Mouse (Mus musculus) heart, adult 9 months (tissue): ENCODE measurements around the gene Nptx2.

Experiments
- DNase-seq, 2 experiments: peaks; one replicate each; pipeline ENCODE4 v3.0.0; 2022; ENCODE audit warnings: low spot score in 2 of 2

Gene Nptx2

DNA sequence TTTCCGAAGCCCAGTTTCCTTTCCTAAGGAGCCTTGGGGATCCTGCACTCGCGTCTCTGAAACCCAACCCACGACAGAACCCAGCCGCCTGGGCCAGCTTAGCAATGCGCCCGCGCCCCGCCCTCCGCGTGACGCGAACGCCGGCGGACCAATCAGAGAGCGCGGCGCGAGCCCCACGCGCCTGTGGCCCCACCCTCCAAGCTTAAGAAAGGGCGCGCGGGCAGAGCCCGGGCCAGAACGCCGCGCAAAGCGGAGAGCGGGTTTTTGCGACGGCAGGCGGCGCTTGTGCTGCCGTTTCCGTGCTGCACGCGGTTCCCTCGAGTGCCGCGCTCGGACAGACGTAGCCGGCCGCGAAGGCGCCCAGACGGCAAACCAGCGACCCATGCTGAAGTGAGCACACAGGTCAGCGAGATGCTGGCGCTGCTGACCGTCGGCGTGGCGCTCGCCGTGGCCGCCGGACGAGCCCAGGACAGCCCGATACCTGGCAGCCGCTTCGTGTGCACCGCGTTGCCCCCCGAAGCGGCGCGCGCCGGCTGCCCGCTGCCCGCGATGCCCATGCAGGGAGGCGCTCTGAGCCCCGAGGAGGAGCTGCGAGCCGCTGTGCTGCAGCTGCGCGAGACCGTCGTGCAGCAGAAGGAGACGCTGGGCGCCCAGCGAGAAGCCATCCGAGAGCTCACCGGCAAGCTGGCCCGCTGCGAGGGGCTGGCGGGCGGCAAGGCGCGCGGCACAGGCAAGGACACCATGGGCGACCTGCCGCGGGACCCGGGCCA, at the start of gene Nptx2:
Gene Nptx2 (plus strand): TSS at position 250 of the 770 bp plus-strand sequence.
- peak; percentile 1 to 18 for DNase-seq

DNA sequence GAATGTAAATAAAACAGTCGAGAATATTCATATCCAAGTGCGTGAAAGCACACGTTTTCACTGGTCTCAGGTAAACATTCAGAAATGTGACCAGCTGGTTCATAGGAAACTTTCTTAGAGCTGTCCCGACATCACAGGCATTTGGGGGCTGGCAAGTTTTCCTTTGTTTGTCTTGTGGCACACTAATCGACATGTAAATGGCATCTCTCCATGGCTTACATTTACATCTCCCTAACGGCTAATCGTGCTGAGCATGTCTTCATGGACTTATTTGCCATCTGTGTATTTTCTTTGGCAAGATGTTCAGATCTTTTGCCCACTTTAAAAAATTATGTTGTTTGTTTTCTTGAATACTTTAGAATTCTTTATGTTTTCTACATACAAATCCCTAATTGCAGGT, 49.2 kb upstream of the Nptx2 start:
- no peak for DNase-seq

DNA sequence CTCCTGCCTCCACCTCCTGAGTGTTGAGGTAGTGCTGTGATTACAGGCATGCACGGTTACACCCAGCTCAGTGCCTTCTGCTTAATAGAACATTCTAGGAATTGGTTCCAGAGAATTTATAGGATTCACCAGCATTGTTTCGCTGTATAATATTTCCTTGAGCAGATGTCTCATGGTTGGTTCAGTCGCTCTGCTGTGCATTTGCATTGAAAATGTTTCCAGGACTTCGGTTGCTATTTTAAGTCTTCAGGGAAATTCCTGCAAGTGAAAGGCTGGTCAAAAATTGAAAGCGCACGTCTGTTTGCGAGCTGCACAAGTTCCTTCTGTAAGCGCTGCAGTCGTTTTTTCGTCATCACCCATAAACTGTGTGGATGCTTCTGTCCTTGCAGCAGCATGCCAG, 41.5 kb upstream of the Nptx2 start:
- DNase-seq: no peak

DNA sequence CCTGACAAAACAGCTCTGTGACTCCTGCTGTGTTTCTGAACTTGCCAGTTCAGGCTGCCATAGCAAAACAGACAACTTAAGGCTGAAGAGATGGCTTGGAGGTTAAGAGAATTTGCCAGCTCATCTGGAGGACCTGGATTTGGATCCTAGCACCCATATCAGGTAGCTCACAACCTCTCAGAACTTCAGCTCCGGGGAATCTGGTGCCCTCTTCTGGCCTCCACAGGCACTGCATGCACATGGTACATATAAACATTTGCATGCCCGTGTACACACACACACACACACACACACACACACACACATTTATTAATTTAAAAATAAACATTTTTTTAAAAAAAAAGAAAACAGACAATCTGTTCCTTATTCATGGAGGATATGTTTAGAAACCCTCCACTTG, 40.0 kb upstream of the Nptx2 start:
- no peak for DNase-seq

DNA sequence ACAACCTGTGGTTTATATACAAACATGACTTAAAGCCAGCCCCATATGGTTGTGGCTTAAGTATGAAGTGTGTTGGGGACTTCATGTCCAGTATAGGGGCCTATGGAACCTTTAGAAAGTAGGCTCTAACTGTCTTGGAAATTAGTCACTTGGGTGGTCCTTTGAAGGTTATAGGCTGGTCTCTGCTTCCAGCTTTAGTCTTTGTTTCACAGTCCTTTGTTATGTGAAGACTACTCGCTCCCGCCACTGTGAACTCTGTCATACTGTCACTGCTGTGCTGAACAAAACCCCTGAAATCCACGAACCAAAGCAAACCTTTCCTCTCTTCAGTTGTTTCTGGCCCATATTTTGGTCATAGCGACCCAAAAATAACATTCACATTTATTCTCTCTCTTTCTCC, 39.5 kb upstream of the Nptx2 start:
- no peak for DNase-seq

DNA sequence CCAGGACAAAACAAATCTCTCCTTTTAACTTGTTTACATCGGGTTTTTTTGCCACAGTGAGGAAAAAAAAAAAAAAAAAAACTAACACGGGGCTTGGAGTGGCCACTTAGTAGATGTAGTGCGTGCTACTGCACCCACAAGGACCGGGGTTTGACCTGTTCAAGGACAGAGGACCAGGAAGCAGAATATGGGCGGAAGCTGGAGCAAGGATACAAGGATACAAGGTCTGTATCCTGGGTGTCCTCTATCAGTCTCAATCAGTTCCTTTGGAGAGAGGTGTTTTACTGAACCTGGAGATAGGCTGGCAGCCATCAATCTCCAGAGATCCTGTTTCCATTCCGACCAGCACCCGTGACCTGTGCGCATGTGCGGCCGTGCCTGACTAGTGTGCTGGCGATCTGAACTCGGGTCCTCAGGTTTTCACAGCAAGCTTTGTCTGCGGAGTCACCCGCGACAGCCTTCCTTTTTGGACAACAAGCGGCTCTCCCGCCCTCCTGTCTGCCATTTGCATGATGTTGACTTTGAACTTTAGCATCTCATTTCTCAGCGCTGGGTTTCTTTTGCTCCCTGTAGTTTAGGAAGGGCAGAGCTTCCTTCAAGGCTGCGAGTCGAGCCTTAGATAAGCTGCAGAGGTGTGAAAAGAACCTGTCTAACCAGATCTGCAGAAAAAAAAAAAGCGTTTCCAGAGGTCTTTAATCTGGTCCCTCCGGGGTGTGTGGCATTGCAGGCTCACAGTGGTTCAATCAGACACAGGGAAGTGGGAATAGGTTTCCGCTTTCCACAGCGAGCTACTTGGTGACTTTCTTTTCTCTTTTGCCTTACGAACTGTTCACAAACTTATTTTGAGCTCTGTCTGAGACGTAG, 38.8 kb upstream of the Nptx2 start:
- no peak for DNase-seq

DNA sequence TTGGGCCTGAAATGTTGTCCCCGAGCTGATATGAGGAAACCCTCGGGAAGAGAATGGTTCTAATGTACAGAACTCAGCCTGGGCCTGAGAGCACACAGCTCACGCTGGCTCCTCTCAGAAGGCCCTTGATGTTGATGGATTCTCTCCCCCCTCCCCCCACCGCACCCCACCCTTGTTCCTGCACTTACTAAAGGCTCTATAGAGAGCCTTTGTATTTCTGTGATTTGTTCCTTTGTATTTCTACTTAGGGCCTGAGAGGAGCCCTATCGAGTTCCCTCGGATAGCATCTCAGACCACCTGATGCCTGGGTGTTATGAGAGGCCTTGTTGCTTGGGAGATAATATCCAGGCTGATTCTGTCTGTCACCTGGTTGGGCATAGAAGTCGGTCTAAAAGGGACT, 36.3 kb upstream of the Nptx2 start:
- no peak for DNase-seq

DNA sequence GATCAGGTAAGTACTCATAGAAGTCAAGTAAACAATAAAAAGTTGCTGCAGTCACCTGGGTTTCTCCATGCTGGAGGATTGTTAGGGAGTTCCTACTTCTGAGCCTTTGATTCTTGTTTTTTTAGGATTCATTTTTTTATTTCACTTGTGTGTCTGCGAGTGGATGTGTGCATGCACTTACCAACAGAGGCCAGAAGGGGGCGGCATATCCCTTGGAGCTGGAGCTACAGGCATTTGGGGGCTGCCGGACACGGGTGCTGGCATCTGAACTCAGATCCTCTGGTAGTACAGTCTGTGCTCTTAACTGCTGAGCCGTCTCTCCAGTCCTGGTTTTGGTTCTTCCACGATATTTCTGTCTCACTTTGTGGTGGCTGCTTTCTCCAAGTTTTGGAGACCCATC, 31.0 kb upstream of the Nptx2 start:
- no peak for DNase-seq

DNA sequence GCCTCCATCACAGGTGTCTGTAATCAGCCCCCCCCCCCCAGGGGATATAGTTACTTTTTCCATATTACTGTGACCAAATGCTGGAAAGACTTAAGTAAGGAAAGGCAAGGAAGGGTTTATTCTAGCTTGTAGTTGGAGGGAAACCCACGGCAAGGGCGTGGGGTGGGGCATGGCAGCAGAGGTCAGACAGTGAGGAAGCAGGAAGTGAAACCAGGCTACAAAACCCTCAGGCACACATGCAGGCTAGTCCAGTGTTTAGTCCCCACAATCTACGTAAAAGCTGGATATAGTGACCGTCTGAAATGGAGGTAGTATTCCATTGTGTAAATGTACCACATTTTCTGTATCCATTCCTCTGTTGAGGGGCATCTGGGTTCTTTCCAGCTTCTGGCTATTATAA, 30.5 kb upstream of the Nptx2 start:
- no peak for DNase-seq

DNA sequence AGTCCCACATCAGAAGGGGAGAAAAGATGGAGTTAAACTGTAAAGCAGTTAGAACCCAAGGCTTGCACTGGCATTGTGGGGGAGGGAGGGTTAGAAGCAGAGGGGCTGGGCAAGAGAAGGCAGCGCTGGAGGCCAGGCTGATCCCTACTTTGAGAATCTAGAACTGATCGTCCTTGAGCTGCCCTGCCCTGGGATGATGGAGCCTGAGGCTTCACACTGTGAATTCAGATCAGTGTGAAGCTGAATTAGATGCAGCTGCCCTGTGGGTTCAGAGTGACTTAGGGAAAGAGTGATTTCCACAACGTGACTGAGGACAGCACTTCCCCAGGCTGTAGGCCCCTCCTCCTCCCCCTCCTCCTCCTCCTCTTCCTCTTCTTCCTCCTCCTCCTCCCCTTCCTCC, 25.6 kb upstream of the Nptx2 start:
- DNase-seq: no peak

DNA sequence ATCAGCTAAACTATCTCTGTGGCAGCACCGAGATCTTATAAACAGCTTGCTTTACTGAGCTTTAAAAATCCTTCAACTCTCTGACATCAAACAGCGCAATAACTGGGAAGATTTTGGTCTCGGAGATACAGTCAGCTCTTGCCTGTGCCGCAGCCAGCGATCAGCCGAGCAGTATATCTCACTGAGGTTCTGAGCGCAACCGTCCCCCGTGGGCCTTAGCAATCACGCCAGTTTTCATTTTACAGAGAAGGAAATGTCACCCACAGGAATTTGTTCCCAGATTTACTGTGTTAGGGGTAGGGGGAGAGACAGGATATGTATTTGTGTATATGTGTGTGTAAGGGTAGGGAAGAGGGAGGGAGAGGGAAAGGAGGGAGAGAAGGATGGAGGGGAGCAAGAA, 20.9 kb upstream of the Nptx2 start:
- no peak for DNase-seq

DNA sequence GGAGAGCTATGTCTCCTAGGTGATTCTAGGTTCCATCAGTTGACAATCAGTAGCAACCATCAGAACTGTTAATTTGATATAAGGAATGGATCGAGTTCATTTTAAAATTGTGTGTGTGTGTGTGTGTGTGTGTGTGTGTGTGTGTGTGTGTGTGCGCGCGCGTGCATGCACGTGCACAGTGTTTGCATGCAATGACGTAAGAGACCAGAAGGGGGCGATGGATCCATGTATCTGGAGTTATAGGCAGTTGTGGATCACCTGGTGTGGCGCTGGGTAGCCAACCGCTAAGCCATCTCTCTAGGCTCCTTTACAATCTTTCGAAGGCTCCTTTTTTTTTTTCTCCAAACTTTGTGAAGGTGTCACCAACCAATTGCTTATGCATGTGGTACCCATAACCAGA, 16.6 kb upstream of the Nptx2 start:
- no peak for DNase-seq

DNA sequence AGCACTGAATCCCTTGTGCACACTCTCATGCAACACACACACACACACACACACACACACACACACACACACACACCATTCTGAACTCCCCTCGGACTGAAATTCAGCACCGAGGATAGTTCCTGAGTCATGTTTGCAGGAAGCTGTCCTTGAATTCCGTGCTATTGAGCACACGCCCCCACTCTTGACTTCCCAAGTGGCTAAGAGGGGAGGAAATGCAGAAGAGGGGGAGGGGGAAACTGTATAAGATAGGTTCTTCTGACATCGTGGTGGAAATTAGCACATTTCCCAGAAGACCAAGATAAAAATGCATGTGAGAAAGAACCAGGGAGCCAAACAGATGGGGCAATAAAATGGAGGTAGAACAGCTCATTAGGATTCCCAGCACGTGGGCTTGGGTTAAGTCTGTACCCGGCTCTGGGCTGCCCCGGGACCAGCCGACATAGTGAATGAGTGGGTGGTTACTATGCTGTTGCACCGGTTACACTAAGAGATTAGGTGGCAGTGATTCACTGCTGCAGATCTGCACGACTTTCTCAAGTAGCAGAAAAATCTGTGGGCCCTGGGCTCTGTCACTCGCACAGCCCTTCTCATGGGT, 2.9 kb upstream of the Nptx2 start:
- DNase-seq: no peak

DNA sequence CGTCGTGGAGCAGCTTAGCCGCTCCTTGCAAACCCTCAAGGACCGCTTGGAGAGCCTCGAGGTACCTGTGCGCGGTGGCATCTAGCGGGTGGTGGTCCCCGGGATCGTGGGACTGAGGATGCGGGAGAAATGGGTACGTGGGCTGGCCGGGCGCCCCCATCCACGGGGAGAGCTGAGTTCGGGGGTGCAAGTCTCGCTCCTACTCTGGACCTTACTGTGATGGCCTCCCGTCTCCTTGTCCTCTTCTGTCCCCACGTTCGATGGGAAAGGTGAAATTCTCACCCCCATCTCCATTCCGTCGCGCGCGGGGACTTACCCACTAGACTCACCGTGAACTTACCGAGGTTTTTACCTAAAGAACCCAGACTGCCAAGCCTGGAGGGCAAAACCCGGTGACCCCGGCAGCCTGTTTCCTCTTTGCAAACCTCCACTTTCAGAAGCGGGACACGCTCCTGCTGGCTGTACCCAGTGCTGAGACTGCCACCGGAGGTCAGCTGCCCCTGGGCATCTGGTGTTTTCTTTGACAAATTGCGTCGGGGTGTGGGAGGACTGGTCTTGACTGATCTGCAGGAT, 807 bp downstream of the Nptx2 start:
- DNase-seq: no peak

DNA sequence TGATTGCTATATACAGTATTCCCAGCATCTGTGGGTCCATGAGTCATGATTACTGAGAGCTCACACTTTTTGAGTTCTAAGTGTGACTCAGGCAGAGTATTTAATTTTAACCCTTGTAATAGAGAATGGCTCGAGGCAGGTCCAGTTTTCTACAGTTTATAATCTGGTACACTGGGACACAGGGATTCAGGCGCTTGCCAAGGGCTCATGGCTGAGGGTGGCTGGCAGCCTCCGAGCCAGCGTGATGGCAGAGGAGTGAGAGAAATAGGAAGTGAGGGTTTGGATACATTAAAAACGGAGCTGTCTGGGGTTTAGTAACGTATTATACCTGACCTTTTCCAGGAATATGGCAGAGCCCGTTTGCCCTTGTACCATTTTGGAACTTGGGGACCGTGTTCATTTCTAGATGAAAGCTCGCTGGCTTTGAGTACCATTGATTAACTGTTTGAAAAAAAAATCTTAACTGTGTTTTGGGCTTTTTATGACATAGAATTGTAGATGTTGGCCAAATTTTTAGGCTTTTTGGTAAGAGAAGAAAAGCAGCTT, 1.7 kb downstream of the Nptx2 start:
- no peak for DNase-seq

DNA sequence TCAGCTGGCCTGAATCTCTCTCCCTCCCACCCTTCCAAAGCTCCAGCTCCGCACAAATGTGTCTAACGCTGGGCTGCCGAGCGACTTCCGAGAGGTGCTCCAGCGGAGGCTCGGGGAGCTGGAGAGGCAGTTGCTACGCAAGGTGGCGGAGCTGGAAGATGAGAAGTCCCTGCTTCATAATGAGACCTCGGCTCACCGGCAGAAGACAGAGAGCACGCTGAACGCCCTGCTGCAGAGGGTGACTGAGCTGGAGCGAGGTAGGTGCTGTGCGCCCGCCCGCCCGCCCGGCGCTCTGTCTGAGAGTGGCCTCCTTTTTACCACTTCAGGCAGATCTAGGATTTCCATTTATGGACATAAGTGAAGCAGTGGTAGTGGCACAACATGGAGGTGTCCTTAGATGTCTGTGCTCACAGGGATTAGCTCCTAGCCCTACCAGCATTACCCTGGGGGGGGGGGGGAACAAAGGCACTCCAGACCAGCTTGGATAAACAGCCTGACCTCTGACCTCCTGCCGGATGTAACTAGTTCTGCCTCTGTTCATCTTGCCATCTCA, 2.5 kb downstream of the Nptx2 start:
- no peak for DNase-seq

DNA sequence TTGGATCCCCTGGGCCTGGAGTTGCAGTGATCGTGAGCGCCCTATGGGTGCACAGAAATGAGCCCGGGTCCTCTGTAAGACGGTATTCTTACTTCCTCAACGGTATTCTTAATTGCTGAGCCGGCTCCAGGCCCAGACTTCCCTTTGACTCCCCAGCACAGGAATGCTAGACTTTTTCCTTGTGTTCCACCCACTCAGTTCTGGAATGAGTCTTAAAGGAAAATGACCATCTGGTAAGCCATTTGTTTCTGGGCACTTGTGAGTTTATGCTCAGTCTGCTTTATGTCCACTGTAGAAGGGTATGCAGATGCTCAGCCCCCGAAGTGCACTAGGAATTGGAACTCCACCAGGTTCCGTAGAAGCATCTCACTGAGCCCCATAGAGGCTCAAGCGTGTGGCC, 4.3 kb downstream of the Nptx2 start:
- no peak for DNase-seq

DNA sequence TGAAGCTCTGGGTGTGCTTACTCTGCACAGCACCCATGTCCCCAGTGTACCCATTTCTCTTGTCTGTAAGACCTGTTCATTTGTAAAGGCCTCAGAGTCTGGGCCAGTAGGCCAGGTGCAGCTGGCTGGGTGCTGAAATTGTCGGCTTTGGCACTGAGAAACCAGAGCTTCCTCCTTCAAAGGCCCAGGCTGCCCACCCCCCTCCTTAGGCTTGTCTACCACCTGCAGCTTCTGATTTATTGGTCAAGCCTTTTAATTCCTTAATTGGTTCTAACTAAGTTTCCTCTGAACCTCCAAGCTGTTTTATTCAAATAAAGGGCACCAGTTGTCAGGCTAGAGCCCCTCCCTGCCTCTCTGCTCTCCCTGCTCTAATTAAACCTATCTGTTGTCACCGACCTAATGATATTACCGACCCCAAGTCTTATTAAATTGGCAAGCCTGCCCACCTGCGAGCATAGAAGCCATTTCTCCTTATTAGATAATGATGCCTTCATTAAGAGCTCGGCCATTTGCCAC, 5.0 kb downstream of the Nptx2 start:
- no peak for DNase-seq

DNA sequence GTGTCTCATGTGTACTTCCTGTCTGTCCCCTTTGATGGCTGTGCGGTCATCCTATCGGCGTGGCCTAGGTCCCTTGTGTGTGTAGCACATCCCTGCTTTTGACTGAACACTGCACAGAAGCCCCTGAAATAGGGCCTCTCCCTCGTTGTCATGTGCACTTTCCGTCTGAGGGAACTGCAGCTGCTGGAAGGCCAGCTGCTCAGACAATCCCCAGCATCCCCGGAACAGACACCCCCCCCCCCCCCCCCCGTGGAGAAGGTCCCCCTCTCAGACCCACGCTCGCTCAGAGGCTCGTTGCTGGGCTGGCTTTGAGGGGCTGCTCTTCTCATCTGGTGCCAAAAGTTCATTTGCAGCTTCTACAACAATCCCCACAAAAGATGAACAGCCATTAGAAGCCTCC, 11.0 kb downstream of the Nptx2 start:
- DNase-seq: no peak

DNA sequence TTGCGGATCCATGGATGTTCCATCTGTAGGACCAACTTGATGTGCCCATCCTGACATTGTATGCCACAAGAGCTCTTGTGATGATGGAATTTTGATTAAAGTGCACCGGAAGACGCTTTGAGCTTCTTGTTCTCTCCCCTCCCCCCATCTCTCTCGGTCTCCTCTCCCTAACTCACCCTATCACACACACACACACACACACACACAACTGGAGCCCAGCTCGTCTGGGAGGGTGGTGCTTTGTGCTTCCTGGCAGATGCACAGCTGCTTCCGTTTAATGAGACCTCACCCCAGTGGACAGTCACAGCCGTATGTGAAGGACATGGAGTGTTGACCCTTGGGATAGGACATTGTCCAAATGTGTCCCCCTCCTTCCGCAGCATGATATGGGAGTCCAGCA, 11.7 kb downstream of the Nptx2 start:
- DNase-seq: no peak

DNA sequence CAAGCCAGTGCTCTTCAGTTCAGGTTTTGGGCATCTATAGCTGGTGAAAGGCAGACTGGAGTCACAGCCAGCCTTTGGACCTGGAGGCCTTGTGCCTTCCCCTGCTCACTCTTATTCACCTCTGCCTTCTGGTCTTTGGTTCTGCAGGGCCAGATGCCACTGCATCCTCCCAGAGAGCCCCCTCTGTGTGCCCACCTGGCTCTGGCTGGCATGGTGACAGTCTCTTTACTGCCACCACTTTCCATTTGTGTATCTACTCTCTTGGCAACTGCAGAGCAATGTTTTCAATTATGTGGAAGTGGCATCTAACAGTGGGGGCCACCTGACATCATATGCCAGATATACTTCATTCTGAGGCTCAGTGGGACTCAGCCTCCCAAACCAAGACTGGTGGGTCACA, 12.8 kb downstream of the Nptx2 start:
- DNase-seq: no peak

DNA sequence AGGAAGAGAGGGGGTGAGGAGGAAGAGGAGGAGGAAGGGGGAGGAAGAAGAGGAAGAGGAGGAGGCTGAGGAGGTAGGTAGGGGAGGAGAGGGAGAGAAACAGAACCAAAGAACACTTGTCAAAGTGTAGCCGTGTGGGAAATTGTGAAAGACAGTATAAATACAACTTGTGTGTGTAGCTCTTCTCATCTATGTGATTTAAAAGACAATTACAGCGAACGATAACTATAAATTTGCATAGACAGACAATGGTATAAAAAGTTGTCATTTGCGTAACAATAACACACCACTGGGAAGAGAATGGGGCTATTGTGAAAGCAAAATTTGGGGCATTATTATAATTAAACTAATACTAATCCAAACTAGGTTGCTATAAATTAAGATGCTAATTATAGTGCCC, 20.0 kb downstream of the Nptx2 start:
- no peak for DNase-seq
